Mouse (Mus musculus): Measurements from ENCODE around the gene Naalad2.

GRCm38 (mm10) chr9:18430354-18430753 is 27.6 kb upstream of the Naalad2 start, which contains the start of gene Mbd3l2:
- TF ChIP-seq POLR2A (IDR thresholded peaks at IDR 0.05; ENCODE audit: borderline replicate concordance, extremely low read depth, low read depth, low read length): no peak
- no peak for TF ChIP-seq CTCF (IDR thresholded peaks at IDR 0.05; ENCODE audit: insufficient read depth, low read length)

All from lung, adult 2 months (tissue).